Mouse (Mus musculus): ENCODE data around the gene Wnk4. TPM values are rescaled to one million over a fixed set of nuclear protein-coding genes. Genes with fewer than 3 reads are reported as not detected.

Wnk4 gene
- polyA plus RNA-seq, 1 experiment = 0.49 TPM

DNA sequence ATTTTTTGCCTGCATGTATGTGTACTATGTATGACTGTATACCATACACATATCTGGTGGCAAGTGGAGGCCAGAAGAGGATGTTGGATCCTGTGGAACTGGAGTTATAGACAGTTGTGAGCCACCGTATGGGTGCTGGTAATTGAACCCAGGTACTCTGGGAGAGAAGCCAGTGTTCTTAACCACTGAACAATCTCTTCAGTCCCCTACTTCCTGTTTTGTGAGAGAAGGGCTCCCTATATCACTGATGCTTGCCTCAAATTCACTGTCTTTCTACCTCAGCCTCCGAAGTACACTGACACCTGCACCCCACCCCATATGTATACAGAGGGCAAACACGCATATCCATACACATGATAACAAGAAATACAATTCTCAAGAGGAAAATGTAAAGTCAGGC, 50.7 kb downstream of the Wnk4 start:
- TF ChIP-seq CEBPB (IDR thresholded peaks at IDR 0.05; ENCODE audit: low read depth) = no peak
- TF ChIP-seq USF1 (IDR thresholded peaks at IDR 0.05; ENCODE audit: low read depth) = no peak
- TF ChIP-seq MYOG (IDR thresholded peaks at IDR 0.05; ENCODE audit: control insufficient read depth, extremely low read depth, insufficient read length) = no peak
- TF ChIP-seq MYOD1 (IDR thresholded peaks at IDR 0.05; ENCODE audit: control insufficient read depth, insufficient read length, low read depth) = no peak
- TF ChIP-seq MAX (IDR thresholded peaks at IDR 0.05) = no peak
- TF ChIP-seq FOSL1 (IDR thresholded peaks at IDR 0.05; ENCODE audit: insufficient read depth, low read length, poor library complexity, severe bottlenecking) = no peak
- TF ChIP-seq CTCF (IDR thresholded peaks at IDR 0.05; ENCODE audit: control insufficient read depth, insufficient read depth, insufficient read length) = no peak
- H3K27me3 ChIP-seq (ENCODE audit: control insufficient read depth, insufficient read depth, insufficient read length) = peaks cover 4% of the 10 kb centered on the region
- H3K79me3 ChIP-seq (ENCODE audit: low read depth) = peaks cover under 1% of the 10 kb centered on the region
- H3K4me3 ChIP-seq (ENCODE audit: insufficient read depth, poor library complexity, severe bottlenecking) = no peak overlapping the region
- peaks cover 2% of the 10 kb centered on the region for H3K79me2 ChIP-seq (ENCODE audit: control insufficient read depth, insufficient read depth)
- no peak overlapping the region for H3ac ChIP-seq (ENCODE audit: control insufficient read depth, insufficient read length, low read depth)
- no peaks in the 10 kb centered on the region for H3K36me3 ChIP-seq (ENCODE audit: control insufficient read depth, insufficient read depth)

DNA sequence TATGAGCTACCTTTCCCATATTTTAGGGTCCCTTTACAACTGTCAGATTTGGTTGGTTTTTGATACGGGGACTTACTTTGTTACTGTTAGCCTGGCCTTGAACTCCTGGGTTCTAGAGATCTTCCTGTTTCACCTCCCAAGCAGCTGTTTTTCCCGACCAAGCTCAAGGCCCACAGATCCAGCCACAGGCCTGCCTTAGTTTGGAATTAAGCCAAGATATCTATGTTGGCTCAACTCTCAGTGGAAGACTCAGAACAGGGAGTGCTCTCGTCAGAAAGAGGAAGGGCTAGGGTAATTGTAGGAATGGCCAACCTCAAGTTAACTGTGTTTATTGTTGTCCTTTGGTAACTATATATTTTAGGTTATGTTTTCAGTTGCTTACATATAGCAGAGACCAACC, 51.8 kb downstream of the Wnk4 start:
- Histone ChIP-seq H3K79me2 (ENCODE audit: control insufficient read depth, insufficient read depth) (peaks cover 13% of the 10 kb centered on the region), H3K36me3 (ENCODE audit: control insufficient read depth, insufficient read depth) (no peaks in the 10 kb centered on the region), H3K27me3 (ENCODE audit: control insufficient read depth, insufficient read depth, insufficient read length) (peaks cover 4% of the 10 kb centered on the region), H3ac (ENCODE audit: control insufficient read depth, insufficient read length, low read depth) (no peak overlapping the region), H3K79me3 (ENCODE audit: low read depth) (peaks cover 11% of the 10 kb centered on the region), H3K4me3 (ENCODE audit: insufficient read depth, poor library complexity, severe bottlenecking) (no peak overlapping the region)
- TF ChIP-seq FOSL1 (IDR thresholded peaks at IDR 0.05; ENCODE audit: insufficient read depth, low read length, poor library complexity, severe bottlenecking) = no peak
- TF ChIP-seq USF1 (IDR thresholded peaks at IDR 0.05; ENCODE audit: low read depth) = no peak
- TF ChIP-seq CTCF (IDR thresholded peaks at IDR 0.05; ENCODE audit: control insufficient read depth, insufficient read depth, insufficient read length) = no peak
- TF ChIP-seq CEBPB (IDR thresholded peaks at IDR 0.05; ENCODE audit: low read depth) = no peak

DNA sequence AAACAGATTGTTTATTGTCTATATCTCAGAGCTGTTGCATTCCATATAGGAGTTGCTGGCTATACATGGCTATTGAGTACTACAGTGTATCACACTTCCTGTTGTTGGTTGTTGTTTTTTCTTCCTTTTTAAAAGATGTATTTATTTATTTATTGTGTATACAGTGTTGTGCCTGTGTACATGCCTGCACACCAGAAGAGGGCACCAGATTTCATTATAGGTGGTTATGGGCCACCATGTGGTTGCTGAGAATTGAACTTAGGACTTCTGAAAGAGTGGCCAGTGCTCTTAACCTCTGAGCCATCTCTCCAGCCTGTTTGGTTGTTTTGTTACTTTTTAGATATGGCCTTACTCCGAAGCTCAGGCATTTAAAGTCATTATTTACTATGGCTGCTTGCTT, 54.2 kb downstream of the Wnk4 start:
- H3K79me3 ChIP-seq (ENCODE audit: low read depth) = peaks cover 31% of the 10 kb centered on the region
- no peak for TF ChIP-seq MYOG (IDR thresholded peaks at IDR 0.05; ENCODE audit: control insufficient read depth, extremely low read depth, insufficient read length)
- no peak for TF ChIP-seq MYOD1 (IDR thresholded peaks at IDR 0.05; ENCODE audit: control insufficient read depth, insufficient read length, low read depth)
- TF ChIP-seq MAX (IDR thresholded peaks at IDR 0.05) = no peak
- TF ChIP-seq CEBPB (IDR thresholded peaks at IDR 0.05; ENCODE audit: low read depth) = no peak
- TF ChIP-seq USF1 (IDR thresholded peaks at IDR 0.05; ENCODE audit: low read depth) = no peak
- no peak for TF ChIP-seq FOSL1 (IDR thresholded peaks at IDR 0.05; ENCODE audit: insufficient read depth, low read length, poor library complexity, severe bottlenecking)
- no peak for TF ChIP-seq CTCF (IDR thresholded peaks at IDR 0.05; ENCODE audit: control insufficient read depth, insufficient read depth, insufficient read length)
- no peak overlapping the region for H3ac ChIP-seq (ENCODE audit: control insufficient read depth, insufficient read length, low read depth)
- H3K27me3 ChIP-seq (ENCODE audit: control insufficient read depth, insufficient read depth, insufficient read length) = no peaks in the 10 kb centered on the region
- peaks cover 37% of the 10 kb centered on the region for H3K79me2 ChIP-seq (ENCODE audit: control insufficient read depth, insufficient read depth)
- peaks cover 23% of the 10 kb centered on the region for H3K36me3 ChIP-seq (ENCODE audit: control insufficient read depth, insufficient read depth)
- H3K4me3 ChIP-seq (ENCODE audit: insufficient read depth, poor library complexity, severe bottlenecking) = no peak overlapping the region

DNA sequence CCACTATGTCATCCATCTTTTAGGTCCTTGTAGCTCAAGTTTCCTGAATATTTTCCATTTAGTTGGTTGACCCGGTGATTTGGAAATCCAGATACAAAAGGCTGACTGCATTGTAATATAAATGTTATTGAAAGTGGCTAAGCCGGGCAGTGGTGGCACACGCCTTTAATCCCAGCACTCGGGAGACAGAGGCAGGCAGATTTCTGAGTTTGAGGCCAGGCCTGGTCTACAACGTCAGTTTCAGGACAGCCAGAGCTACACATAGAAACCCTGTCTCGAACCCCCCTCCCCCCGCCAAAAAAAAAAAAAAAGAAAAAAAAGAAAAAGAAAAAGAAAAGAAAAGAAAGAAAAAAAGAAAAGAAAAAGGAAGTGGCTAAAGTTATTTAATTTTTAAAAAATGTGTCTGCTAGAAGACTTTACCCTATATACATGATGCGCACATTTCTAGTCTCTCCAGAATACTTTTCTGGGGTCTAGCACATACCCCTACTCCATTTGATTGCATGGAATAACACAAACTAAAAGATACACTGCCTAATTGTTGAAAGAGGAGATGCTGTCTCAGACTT, 54.8 kb downstream of the Wnk4 start:
- TF ChIP-seq CTCF (IDR thresholded peaks at IDR 0.05; ENCODE audit: control insufficient read depth, insufficient read depth, insufficient read length) = no peak
- no peak for TF ChIP-seq USF1 (IDR thresholded peaks at IDR 0.05; ENCODE audit: low read depth)
- TF ChIP-seq FOSL1 (IDR thresholded peaks at IDR 0.05; ENCODE audit: insufficient read depth, low read length, poor library complexity, severe bottlenecking) = no peak
- no peak for TF ChIP-seq MYOG (IDR thresholded peaks at IDR 0.05; ENCODE audit: control insufficient read depth, extremely low read depth, insufficient read length)
- TF ChIP-seq CEBPB (IDR thresholded peaks at IDR 0.05; ENCODE audit: low read depth) = no peak
- TF ChIP-seq MYOD1 (IDR thresholded peaks at IDR 0.05; ENCODE audit: control insufficient read depth, insufficient read length, low read depth) = no peak
- TF ChIP-seq MAX (IDR thresholded peaks at IDR 0.05) = no peak
- Histone ChIP-seq H3K27me3 (ENCODE audit: control insufficient read depth, insufficient read depth, insufficient read length) (no peaks in the 10 kb centered on the region), H3K79me2 (ENCODE audit: control insufficient read depth, insufficient read depth) (peaks cover 43% of the 10 kb centered on the region), H3K36me3 (ENCODE audit: control insufficient read depth, insufficient read depth) (peaks cover 29% of the 10 kb centered on the region), H3K79me3 (ENCODE audit: low read depth) (peaks cover 31% of the 10 kb centered on the region), H3K4me3 (ENCODE audit: insufficient read depth, poor library complexity, severe bottlenecking) (peak overlapping the region; percentile 100), H3ac (ENCODE audit: control insufficient read depth, insufficient read length, low read depth) (peak overlapping the region; percentile 78)

DNA sequence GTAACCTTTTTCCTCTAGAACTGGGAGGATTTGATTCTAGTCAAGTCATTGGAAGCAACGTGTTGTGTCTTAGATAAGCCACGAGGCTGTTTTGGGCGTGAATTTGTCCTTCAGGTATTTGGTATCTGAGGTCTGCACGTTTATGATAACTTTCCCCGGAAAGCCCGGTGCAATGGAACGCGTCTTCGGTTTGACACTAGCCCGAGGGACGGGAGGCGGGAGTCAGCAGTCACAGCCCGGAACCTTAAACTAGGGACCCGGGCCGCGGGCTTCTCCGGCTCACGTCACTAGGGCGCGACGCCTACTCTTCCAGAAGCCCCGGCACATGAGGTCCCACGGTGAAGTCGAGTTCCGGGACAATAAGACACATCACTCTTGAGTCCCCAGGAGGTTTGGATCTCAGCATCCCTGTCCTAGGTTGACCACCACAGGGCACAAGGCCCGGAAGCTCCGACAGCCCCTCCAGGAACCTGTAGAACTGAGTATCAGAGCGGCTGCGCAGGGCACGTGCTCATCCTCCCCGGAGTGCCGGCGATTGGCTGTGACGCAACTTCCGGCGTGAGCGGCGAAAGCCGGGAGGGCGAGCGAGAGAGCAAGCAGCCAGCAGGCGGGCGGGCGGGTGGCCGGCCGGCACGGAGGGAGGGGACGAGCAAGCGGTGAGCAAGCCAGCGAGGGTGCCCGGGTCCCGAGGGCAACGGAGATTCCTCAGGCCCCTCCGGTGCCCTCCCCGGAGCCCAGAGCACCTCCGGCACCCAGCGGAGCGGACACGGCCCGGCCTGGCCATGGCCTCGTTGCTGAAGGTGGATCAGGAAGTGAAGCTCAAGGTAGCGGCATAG, 55.5 kb downstream of the Wnk4 start, which contains the start of gene Psme3:
TSS of gene Psme3 (plus strand) at position 549 of the 836 bp plus-strand sequence.
- Histone ChIP-seq H3K27me3 (ENCODE audit: control insufficient read depth, insufficient read depth, insufficient read length) (no peaks in the 10 kb centered on the region), H3K79me3 (ENCODE audit: low read depth) (peaks cover 31% of the 10 kb centered on the region)
- TF ChIP-seq MAX (IDR thresholded peaks at IDR 0.05) = peak; percentile 99
- peak; percentile 84 for TF ChIP-seq USF1 (IDR thresholded peaks at IDR 0.05; ENCODE audit: low read depth)
- TF ChIP-seq CEBPB (IDR thresholded peaks at IDR 0.05; ENCODE audit: low read depth) = peak; percentile 64
- TF ChIP-seq CTCF (IDR thresholded peaks at IDR 0.05; ENCODE audit: control insufficient read depth, insufficient read depth, insufficient read length) = no peak

More for the DNA sequence above, 55.5 kb downstream of the Wnk4 start, which contains the start of gene Psme3:
- H3K36me3 ChIP-seq (ENCODE audit: control insufficient read depth, insufficient read depth) = peaks cover 36% of the 10 kb centered on the region
- H3K4me3 ChIP-seq (ENCODE audit: insufficient read depth, poor library complexity, severe bottlenecking) = peak within 1 kb of the TSS; percentile 100
- H3ac ChIP-seq (ENCODE audit: control insufficient read depth, insufficient read length, low read depth) = peak within 1 kb of the TSS; percentile 78
- H3K79me2 ChIP-seq (ENCODE audit: control insufficient read depth, insufficient read depth) = peaks cover 49% of the 10 kb centered on the region
